Mouse (Mus musculus): ENCODE data around the gene Grhl1. TPM values are rescaled to one million over a fixed set of nuclear protein-coding genes. Genes with fewer than 3 reads are reported as not detected.

Gene Grhl1
- polyA plus RNA-seq, 1 experiment: 0.33 TPM

DNA sequence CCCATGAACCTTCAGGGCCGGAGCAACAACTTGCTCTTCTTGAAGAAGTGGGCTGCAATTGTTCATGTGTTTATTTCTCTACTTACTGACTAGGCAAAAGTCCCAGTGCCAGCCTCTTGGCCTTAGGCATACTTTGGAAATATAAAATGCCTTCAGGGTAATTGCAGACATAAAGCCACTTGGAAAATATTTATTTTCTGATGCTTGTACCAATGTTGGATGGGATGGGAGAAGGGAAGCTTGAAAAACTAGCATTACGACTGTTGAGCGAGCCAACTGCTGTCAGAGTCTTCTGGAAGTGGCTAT lies 1.1 kb downstream of the Grhl1 start:
- H3K36me3 ChIP-seq (ENCODE audit: control insufficient read depth, insufficient read depth, low read length): no peaks in the 10 kb centered on the region
- TF ChIP-seq POLR2A (IDR thresholded peaks at IDR 0.05; ENCODE audit: low read depth, low read length) (no peak), CTCF (IDR thresholded peaks at IDR 0.05; ENCODE audit: extremely low read depth, insufficient read length, insufficient replicate concordance, low read depth, low read length) (no peak)
- no peak overlapping the region for H3K27ac ChIP-seq (ENCODE audit: insufficient read depth, low read depth, low read length)
- peaks cover 4% of the 10 kb centered on the region; the same call in 1 of the 2 replicates for H3K27me3 ChIP-seq (ENCODE audit: control insufficient read depth, insufficient read depth, low read length)
- no peak overlapping the region for H3K4me3 ChIP-seq (ENCODE audit: low read depth, low read length)
- no peaks in the 10 kb centered on the region for H3K4me1 ChIP-seq (ENCODE audit: control insufficient read depth, insufficient read depth, insufficient read length, low read length)
- 68% methylated on average over 3 of the region's 3 CpGs for WGBS

DNA sequence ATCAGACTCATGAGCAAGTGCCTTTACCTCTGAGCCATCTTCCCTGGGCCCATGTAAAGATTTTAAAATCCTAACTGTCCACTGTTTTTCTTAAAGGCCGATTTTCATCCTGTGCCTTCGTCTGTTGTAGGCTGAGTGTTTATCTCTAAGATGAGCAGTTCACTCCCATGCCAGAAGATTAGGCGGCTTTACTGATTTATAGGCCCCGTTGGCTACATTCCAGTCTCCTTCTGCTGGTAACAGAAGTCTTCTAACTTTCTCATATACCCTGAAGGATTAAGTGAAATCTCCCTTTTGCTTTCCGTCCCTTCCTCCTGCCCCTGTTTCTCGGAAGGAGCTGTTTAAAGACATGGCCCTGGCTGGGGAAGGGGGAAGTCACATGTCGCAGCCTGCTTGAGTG lies 2.8 kb downstream of the Grhl1 start:
- Histone ChIP-seq H3K27ac (ENCODE audit: insufficient read depth, low read depth, low read length) (no peak overlapping the region), H3K4me1 (ENCODE audit: control insufficient read depth, insufficient read depth, insufficient read length, low read length) (no peaks in the 10 kb centered on the region), H3K27me3 (ENCODE audit: control insufficient read depth, insufficient read depth, low read length) (peaks cover 4% of the 10 kb centered on the region; the same call in 1 of the 2 replicates), H3K4me3 (ENCODE audit: low read depth, low read length) (no peak overlapping the region), H3K36me3 (ENCODE audit: control insufficient read depth, insufficient read depth, low read length) (no peaks in the 10 kb centered on the region)
- TF ChIP-seq CTCF (IDR thresholded peaks at IDR 0.05; ENCODE audit: extremely low read depth, insufficient read length, insufficient replicate concordance, low read depth, low read length) (no peak), POLR2A (IDR thresholded peaks at IDR 0.05; ENCODE audit: low read depth, low read length) (no peak)
- WGBS: 30% methylated on average over 7 of the region's 7 CpGs

DNA sequence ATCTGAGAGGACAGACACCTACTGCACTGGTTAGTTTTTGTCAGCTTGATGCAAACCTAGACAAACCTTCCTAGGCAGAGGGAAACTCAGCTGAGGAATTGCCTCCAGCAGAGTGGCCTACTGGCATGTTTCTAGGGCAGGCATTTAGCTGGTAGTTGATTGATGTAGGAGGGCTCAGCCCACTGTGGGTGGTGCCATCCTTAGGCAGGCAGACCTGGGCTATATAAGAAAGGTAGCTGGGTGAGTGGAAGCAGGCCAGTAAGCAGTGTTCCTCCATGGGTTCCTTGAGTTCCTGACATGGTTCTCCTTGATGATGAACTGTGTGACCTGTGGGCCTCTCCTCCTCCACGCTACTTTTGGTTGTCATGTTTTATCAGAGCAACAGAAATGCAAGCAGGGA lies 8.4 kb downstream of the Grhl1 start:
- no peak overlapping the region for H3K27ac ChIP-seq (ENCODE audit: insufficient read depth, low read depth, low read length)
- TF ChIP-seq CTCF (IDR thresholded peaks at IDR 0.05; ENCODE audit: extremely low read depth, insufficient read length, insufficient replicate concordance, low read depth, low read length) (no peak), POLR2A (IDR thresholded peaks at IDR 0.05; ENCODE audit: low read depth, low read length) (no peak)
- 76% methylated on average over 1 of the region's 1 CpGs for WGBS
- no peak overlapping the region for H3K4me3 ChIP-seq (ENCODE audit: low read depth, low read length)
- H3K36me3 ChIP-seq (ENCODE audit: control insufficient read depth, insufficient read depth, low read length): no peaks in the 10 kb centered on the region
- no peaks in the 10 kb centered on the region for H3K4me1 ChIP-seq (ENCODE audit: control insufficient read depth, insufficient read depth, insufficient read length, low read length)
- H3K27me3 ChIP-seq (ENCODE audit: control insufficient read depth, insufficient read depth, low read length): no peaks in the 10 kb centered on the region

DNA sequence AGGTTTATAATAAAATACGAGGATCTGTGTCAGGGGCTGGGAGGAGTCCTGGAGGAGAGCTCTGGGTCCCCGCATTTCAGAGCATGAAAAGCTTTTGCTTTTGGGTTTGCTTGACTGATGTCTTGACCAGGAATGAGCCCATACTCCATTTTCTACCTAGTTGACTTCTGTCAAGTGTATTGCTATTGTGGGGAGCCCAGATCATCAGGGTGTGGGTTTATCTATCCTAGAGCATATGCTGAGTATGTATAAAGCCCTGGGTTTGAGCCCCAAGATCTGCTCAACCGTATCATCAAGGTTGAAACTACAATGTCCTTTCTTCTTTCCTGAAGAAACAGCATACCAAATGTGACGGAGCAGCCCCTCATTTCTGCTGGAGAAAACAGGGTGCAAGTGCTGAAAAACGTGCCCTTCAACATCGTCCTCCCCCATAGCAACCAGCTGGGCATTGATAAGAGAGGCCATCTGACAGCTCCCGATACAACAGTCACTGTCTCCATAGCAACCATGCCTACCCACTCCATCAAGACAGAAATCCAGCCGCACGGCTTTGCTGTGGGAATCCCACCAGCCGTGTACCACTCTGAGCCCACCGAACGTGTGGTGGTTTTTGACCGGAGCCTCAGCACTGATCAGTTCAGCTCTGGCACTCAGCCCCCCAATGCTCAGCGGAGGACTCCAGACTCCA lies 9.1 kb downstream of the Grhl1 start:
- H3K4me1 ChIP-seq (ENCODE audit: control insufficient read depth, insufficient read depth, insufficient read length, low read length): no peaks in the 10 kb centered on the region
- WGBS: 81% methylated on average over 14 of the region's 14 CpGs

DNA sequence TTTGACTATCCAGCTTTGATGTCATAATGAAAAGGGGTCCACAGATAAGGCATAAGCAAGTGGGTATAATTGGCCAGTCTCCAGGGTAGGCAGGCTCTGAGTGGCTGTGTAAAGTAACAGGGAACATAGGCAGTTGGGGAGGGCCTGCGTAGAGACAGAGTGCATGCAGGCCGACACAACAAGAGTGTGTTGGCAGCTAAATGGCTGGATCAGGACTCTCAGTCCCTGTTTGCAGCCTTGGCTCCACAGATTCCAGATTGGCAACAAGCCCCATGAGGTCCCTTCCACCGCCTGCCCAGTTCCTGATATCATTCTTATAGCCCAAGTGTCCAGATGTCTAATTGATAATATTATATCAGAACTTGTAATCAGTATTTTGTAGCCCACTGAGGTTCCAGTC lies 11.6 kb downstream of the Grhl1 start:
- H3K4me3 ChIP-seq (ENCODE audit: low read depth, low read length): no peak overlapping the region
- 90% methylated on average over 3 of the region's 3 CpGs for WGBS
- H3K27me3 ChIP-seq (ENCODE audit: control insufficient read depth, insufficient read depth, low read length): no peaks in the 10 kb centered on the region
- no peaks in the 10 kb centered on the region for H3K36me3 ChIP-seq (ENCODE audit: control insufficient read depth, insufficient read depth, low read length)
- H3K27ac ChIP-seq (ENCODE audit: insufficient read depth, low read depth, low read length): no peak overlapping the region
- no peaks in the 10 kb centered on the region for H3K4me1 ChIP-seq (ENCODE audit: control insufficient read depth, insufficient read depth, insufficient read length, low read length)
- no peak for TF ChIP-seq POLR2A (IDR thresholded peaks at IDR 0.05; ENCODE audit: low read depth, low read length)
- TF ChIP-seq CTCF (IDR thresholded peaks at IDR 0.05; ENCODE audit: extremely low read depth, insufficient read length, insufficient replicate concordance, low read depth, low read length): no peak

More for the DNA sequence above, 9.1 kb downstream of the Grhl1 start:
- H3K27ac ChIP-seq (ENCODE audit: insufficient read depth, low read depth, low read length): no peak overlapping the region
- H3K27me3 ChIP-seq (ENCODE audit: control insufficient read depth, insufficient read depth, low read length): no peaks in the 10 kb centered on the region
- no peaks in the 10 kb centered on the region for H3K36me3 ChIP-seq (ENCODE audit: control insufficient read depth, insufficient read depth, low read length)
- H3K4me3 ChIP-seq (ENCODE audit: low read depth, low read length): no peak overlapping the region
- no peak for TF ChIP-seq POLR2A (IDR thresholded peaks at IDR 0.05; ENCODE audit: low read depth, low read length)
- no peak for TF ChIP-seq CTCF (IDR thresholded peaks at IDR 0.05; ENCODE audit: extremely low read depth, insufficient read length, insufficient replicate concordance, low read depth, low read length)

DNA sequence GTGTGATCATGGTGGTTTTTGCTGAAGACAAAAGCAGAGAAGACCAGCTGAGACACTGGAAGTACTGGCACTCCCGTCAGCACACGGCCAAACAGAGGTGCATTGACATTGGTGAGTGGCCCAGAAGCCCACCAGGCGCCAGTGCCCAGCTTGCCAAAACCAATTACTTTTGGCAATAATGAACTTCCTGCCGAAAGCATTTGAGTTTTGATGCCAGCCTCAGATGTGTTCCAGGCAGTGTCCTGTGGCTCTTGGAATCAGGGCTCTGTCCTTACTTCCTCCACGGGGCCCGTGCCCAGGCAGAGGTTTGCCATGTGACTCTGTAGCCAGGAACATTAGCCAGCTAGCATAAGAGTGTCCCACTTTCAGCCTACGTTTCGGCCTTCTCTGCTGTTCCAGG lies 12.8 kb downstream of the Grhl1 start:
- H3K27me3 ChIP-seq (ENCODE audit: control insufficient read depth, insufficient read depth, low read length): no peaks in the 10 kb centered on the region
- no peak overlapping the region for H3K27ac ChIP-seq (ENCODE audit: insufficient read depth, low read depth, low read length)
- no peaks in the 10 kb centered on the region for H3K4me1 ChIP-seq (ENCODE audit: control insufficient read depth, insufficient read depth, insufficient read length, low read length)
- WGBS: 90% methylated on average over 8 of the region's 8 CpGs
- H3K4me3 ChIP-seq (ENCODE audit: low read depth, low read length): no peak overlapping the region
- H3K36me3 ChIP-seq (ENCODE audit: control insufficient read depth, insufficient read depth, low read length): no peaks in the 10 kb centered on the region
- TF ChIP-seq POLR2A (IDR thresholded peaks at IDR 0.05; ENCODE audit: low read depth, low read length) (no peak), CTCF (IDR thresholded peaks at IDR 0.05; ENCODE audit: extremely low read depth, insufficient read length, insufficient replicate concordance, low read depth, low read length) (no peak)

DNA sequence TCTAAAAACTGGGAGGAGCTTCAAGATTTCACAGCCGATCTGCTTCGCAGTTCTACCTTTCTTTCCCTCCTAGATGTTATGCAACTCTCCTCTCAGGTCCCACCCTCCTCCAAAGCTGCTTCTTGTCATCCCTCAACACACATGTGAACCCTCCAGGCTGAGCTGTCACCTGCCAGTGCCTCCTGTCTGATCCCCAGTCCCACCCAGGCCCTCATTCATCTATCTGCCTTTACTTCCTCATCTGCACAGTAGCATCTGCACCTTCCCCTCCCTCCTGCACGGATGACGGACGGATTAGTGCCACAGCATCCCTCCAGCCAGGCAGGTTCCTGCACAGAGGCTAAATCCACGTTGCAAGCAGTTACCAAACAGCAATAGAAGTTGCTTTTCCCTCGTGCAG lies 14.1 kb downstream of the Grhl1 start:
- TF ChIP-seq CTCF (IDR thresholded peaks at IDR 0.05; ENCODE audit: extremely low read depth, insufficient read length, insufficient replicate concordance, low read depth, low read length) (no peak), POLR2A (IDR thresholded peaks at IDR 0.05; ENCODE audit: low read depth, low read length) (no peak)
- H3K36me3 ChIP-seq (ENCODE audit: control insufficient read depth, insufficient read depth, low read length): no peaks in the 10 kb centered on the region

More for the DNA sequence above, 14.1 kb downstream of the Grhl1 start:
- 75% methylated on average over 7 of the region's 7 CpGs for WGBS
- Histone ChIP-seq H3K27ac (ENCODE audit: insufficient read depth, low read depth, low read length) (no peak overlapping the region), H3K27me3 (ENCODE audit: control insufficient read depth, insufficient read depth, low read length) (no peaks in the 10 kb centered on the region), H3K4me1 (ENCODE audit: control insufficient read depth, insufficient read depth, insufficient read length, low read length) (no peaks in the 10 kb centered on the region), H3K4me3 (ENCODE audit: low read depth, low read length) (no peak overlapping the region)

Data from small intestine, adult 2 months (tissue).